Mouse (Mus musculus) kidney, adult 2 months (tissue): ENCODE measurements around the gene Adam1a.

Experiments used
- CTCF ChIP-seq: fragments of 200-500 bp; conservative IDR thresholded peaks from 2 replicates; pipeline ENCODE4 v1.5.1; 2011; ENCODE audit warnings: low read depth, mild to moderate bottlenecking, control low read depth, low read length, moderate library complexity, mixed read lengths; ENCODE audit not compliant: insufficient read depth, insufficient read length
- POLR2A ChIP-seq: fragments of 200-500 bp; IDR thresholded peaks from one replicate; pipeline ENCODE4 v1.6.1; 2011; ENCODE audit warnings: low read depth, low read length, control low read depth

GRCm38 (mm10) chr5:121593451-121594401 is 48.4 kb upstream of the Adam1a start, which contains the start of gene Aldh2:
- TF ChIP-seq CTCF, result no peak
- peak; percentile 95 for TF ChIP-seq POLR2A
